Mouse (Mus musculus): ENCODE measurements around the gene Gm21627. TPM values are rescaled to one million over a fixed set of nuclear protein-coding genes. Genes with fewer than 3 reads are reported as not detected.
"Not testable (repeated sequence)": the region's sequence is repeated elsewhere in the genome, so short reads cannot be mapped to it uniquely, and the experiment has no call there.

Gene Gm21627
- not detected in 2 replicates for polyA plus RNA-seq (2016; fragmentation: Nextera tagmentation; extraction: Ambion mirVana)

DNA sequence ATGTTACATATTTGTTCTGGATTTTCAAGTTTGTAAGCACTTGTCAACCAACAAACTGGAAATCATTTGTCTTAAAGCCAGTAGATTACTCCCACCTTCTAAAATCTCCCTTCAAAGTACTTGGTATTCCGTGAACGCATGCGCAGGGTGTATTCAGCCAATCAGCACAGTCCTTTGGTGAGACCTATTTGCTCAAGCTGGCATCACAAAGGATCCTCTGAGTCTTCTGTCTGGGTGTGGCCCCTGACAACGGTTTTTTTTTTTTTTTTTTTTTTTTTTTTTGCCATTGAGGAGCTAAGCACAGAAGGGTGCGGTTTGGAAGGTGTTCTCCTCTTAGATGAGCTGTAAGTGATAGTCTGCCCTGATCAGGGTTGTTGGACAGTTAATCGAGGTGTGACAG lies at the start of gene Gm21627:
Gene Gm21627 (plus strand): TSS at position 301 of the 400 bp plus-strand sequence.
- no CpG with 5 or more reads among the region's 6 CpGs for WGBS
- H3K36me3 ChIP-seq (replicated peaks); H3K9me3 ChIP-seq; DNase-seq (ENCODE audit: extremely low spot score, low spot score); H3K4me1 ChIP-seq; H3K27me3 ChIP-seq (ENCODE audit: poor library complexity, severe bottlenecking); H3K4me3 ChIP-seq; H3K27ac ChIP-seq: not testable (repeated sequence)

All from forebrain, embryonic 10.5 days (tissue).